Mouse (Mus musculus) right cerebral cortex, postnatal 36 days (tissue): Measurements from ENCODE around the gene 4933424G06Rik.

ENCODE experiments used
- DNase-seq, 2 experiments: peaks; one replicate each; pipeline ENCODE4 v3.0.0; 2022; ENCODE audit warnings: low spot score in 2 of 2, mixed read lengths in 1 of 2

The 4933424G06Rik gene

DNA sequence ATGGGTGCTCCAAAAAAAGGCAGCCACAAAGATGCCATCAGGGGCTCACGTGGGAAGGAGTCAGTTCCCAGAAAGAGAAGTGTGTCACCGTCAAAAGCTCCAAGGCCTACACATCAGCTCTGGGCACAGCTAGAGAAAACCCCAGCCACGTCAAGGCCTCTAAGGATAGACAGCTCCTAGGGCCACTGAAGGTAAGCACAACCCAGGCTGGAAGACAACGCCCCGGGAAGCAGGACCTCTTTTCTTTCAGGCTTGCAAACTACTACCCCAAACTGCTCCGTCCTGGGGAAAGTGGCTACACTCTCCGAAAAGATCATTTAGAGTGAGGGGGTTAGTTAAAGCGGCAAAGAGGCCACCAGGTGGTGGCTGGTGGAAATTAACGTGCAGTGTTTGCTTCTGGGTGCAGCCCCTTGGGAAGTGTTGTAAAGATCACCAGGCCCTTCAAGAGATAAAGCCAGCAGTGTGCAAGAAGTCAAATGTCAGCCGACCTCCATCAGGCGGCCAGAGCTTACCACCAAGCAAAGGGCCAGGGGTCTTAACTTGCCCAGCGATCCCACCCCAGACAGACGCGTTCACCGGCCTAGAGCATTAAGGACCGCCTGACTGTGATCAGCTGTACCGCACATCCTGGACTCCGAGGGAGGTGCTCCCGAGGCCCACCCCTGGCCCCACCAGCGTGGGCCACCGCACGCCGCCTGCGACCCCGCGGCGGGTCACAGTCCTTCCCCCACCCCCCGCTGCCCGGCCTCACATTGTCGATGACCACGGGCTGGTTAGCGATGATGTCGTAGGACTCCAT, 695 bp upstream of the 4933424G06Rik start:
- peak in 1 of 2 experiments; percentile 41 for DNase-seq

- DNase-seq = no peak
Observed at GRCm38 (mm10) chr1:36711104-36711503, 1.2 kb downstream of the 4933424G06Rik start.

GRCm38 (mm10) chr1:36714311-36714710, 4.4 kb downstream of the 4933424G06Rik start, which contains the start of gene Actr1b:
TSS of gene Actr1b (minus strand) at chr1:36714422.
- no peak for DNase-seq

GRCm38 (mm10) chr1:36718786-36719185, 8.8 kb downstream of the 4933424G06Rik start:
- DNase-seq = no peak

DNA sequence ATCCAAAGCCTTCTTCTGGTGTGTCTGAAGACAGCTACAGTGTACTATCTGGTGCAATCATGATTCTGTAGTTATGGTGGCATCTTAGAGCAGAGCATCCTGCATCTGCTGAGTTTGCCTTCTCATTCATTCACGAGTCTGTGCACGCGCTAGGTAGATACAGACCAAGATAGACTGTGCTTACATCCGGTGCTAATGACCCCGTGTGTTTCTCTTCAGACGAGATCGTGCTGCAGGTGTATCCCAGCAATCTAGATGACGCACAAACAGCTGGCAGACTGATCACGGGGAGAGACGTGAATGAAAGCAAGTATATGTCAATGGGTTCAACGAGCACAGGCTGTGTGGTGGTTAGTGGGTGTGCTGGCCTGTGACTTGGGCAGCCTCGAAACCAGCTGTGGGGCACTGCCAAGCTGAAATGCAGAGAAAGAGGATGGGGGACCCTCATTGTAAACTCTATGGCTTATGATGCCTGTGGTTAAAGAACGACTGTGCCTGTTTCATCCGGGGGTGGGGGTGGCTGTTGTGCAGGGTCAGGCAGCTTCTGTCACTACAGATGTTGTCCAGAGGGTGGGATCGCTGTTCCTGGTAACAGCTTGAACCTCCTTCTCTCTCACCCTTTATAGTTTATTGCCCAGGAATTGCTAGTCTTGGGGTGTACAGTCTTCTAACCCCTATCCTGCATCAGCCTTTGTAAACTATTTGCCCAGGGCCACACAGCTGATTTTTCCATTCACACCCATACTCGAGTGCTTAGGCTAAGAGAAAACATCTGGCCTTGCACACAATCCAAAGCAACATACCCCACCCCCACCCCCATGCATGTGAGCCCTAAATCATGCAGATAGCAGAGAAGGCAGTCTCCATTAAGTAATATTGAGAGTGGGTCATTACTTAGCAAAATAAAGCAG, 13.5 kb downstream of the 4933424G06Rik start:
- DNase-seq = no peak

- no peak for DNase-seq
Observed at GRCm38 (mm10) chr1:36724057-36724431, 14.1 kb downstream of the 4933424G06Rik start.

- peak; percentile 74 to 75 for DNase-seq
Observed at GRCm38 (mm10) chr1:36737300-36737699, 27.4 kb downstream of the 4933424G06Rik start.

- DNase-seq = no peak
Observed at GRCm38 (mm10) chr1:36739231-36739630, 29.3 kb downstream of the 4933424G06Rik start.

- no peak for DNase-seq
Observed at GRCm38 (mm10) chr1:36743046-36743445, 33.1 kb downstream of the 4933424G06Rik start.

DNA sequence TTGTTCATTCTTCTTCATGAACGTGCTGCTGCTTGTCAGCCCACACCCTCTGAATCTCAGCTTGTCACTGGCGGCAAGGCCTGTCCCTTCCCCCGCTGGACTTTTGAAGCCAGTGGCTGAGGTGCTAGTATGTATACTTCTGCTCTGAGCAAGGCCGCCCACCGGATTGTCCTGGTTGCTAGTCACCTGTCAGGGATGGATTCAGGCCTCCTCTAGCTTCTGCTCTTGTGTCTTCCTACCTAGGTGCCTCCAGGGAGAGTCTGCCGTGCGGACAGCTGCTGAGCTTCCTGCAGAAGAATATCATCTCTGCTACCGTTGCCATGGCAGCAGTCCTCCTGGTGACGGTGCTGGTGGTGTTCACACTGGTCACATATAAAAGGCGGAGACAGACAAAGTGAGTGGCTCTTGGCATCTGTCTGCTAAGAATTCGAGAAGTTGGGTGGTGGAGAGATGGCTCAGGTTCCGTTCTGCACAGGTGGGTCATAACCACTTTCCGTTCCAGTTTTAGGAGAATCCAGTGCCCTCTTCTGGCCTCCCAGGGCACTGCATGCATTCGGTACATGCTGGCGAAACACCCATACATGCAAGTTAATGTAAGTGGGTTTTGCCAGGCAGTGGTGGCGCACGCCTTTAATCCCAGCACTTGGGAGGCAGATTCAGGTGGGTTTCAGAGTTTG, 34.5 kb downstream of the 4933424G06Rik start:
- DNase-seq = peak; percentile 68 to 79

DNA sequence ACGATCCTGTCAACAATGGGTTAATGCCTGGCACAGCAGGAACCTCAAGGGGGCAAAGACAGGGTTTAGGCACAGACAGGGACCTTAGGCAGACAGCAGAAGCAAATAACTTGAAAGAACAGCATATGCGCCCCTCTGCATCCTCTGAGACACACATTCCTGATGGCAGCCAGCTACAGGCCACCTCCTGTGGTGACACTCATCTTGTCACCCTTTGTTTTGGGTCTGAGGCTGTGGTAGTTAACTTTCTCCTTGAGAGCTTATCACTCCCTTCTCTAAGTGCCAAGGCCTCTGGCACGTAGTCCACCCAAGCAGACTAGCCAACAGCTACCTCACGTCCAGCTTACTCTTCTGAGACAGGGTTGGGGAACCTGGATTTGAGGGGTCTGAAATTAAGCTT, 35.7 kb downstream of the 4933424G06Rik start:
- no peak for DNase-seq

DNA sequence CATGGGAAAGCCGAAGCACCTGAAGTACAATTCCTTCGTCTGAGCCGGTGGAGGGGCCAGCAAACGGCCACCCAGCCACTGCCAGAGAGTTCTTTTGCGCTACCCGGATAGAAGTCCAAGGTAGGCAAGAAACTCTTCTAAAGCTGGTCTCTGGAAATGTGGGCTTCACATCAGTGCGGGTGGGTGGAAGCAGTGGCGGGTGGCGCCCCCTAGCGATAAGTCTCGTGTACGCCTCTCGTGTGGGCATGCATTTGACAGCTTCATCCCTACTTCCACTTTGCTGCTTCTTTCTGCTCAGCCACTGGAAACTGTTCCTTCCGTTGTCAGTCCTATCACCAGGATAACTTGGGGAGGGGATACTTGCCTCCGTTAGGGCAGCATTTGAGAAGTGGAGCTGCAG, 36.5 kb downstream of the 4933424G06Rik start:
- DNase-seq = no peak

DNA sequence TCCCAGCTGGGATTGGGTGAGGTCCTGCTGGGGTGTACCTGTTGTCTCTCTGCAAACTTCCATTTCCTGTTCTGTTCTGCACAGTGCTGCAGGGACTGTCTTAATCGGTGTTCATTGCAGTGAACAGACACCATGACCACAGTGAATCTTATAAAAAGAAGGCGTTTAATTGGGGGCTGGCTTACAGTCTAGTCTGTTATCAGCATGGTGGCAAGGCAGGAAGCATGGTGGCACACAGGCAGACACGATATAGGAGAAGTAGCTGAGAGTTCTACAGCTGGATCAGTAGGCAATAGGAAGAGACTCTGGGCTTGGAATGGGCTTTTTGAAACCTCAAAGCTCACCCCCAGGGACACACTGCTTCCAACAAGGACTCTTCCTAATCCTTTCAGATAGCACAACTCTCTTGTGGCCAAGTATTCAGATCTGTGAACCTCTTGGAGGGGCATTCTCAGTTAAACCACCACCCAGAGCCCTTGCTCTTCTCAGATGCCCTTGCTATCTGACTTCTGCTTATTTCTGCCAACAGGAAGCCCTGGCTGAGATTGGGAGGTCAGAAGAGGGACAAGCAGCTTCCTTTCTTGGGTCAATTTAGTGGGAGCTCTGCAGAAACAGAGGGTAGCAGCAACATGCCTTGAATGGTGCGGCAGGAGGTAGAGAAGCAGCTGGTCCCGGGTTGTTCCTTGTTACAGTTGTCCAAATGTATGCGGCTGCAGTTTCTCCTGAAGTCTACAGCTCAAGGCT, 44.2 kb downstream of the 4933424G06Rik start:
- DNase-seq = no peak

GRCm38 (mm10) chr1:36758553-36758952, 48.6 kb downstream of the 4933424G06Rik start:
- no peak for DNase-seq

GRCm38 (mm10) chr1:36759076-36759475, 49.1 kb downstream of the 4933424G06Rik start:
- DNase-seq = no peak

- DNase-seq = no peak
Observed at GRCm38 (mm10) chr1:36760401-36760800, 50.5 kb downstream of the 4933424G06Rik start.

GRCm38 (mm10) chr1:36761061-36761460, 51.1 kb downstream of the 4933424G06Rik start:
- no peak for DNase-seq

DNA sequence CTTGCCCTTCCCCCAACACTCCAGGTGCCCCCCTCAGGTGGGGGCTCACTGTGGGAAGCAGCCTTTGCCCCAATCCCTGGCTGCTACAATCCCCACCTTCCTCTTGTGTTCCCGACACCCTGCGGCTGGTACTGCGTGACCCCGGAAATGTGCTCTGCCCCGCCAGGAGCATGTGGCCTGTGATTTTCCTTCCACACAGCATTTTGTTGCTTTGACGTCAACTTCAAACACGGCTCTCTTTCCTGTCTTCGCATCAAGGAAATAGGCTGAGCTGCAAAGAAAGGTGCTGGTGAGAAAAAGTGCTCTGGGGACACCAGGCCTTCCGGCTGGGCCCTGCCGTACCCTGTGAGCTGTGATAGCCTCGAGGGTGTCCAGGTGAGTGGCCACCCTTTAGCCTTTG, 51.6 kb downstream of the 4933424G06Rik start, which contains the start of gene Zap70:
TSS of gene Zap70 (plus strand) at position 231 of the 400 bp plus-strand sequence.
- DNase-seq = no peak

GRCm38 (mm10) chr1:36766431-36767205, 56.7 kb downstream of the 4933424G06Rik start:
- no peak for DNase-seq

- no peak for DNase-seq
Observed at GRCm38 (mm10) chr1:36767321-36767720, 57.4 kb downstream of the 4933424G06Rik start.
